Mouse (Mus musculus): ENCODE measurements around the gene Wnt9a.

- TF ChIP-seq CTCF (IDR thresholded peaks at IDR 0.05) (peak; percentile 89), EP300 (IDR thresholded peaks at IDR 0.05) (no peak)
Observed at GRCm38 (mm10) chr11:59297941-59298340, 8.8 kb upstream of the Wnt9a start.

Data from lung, postnatal 0 days (tissue).